Mouse (Mus musculus) kidney, embryonic 16.5 days (tissue): Measurements from ENCODE around the gene Akap2. TPM values are rescaled to one million over a fixed set of nuclear protein-coding genes. Genes with fewer than 3 reads are reported as not detected.

Experiments used
- ATAC-seq: fragments of 200-750 bp; cut with Nextera tagmentation; 2 replicates; pipeline ENCODE4 v1.8.0; 2017; ENCODE audit warnings: moderate TSS enrichment; ENCODE audit not compliant: low FRiP score, low TSS enrichment
- H3K27ac ChIP-seq: fragments of 300-500 bp; sonication (generic); 2 replicates; pipeline ENCODE4 v1.5.1; 2014; ENCODE audit warnings: low read length
- H3K27me3 ChIP-seq: fragments of 300-500 bp; sonication (generic); 2 replicates; pipeline ENCODE4 v1.6.1; 2014; ENCODE audit warnings: low read length, control low read depth, mixed read lengths; ENCODE audit not compliant: insufficient read depth
- H3K36me3 ChIP-seq: fragments of 300-500 bp; sonication (generic); 2 replicates; pipeline ENCODE4 v1.6.1; 2014; ENCODE audit warnings: low read length, control low read depth, mixed read lengths; ENCODE audit not compliant: insufficient read depth
- H3K4me1 ChIP-seq: fragments of 300-500 bp; sonication (generic); 2 replicates; pipeline ENCODE4 v1.6.1; 2014; ENCODE audit warnings: low read length, control low read depth, mixed read lengths; ENCODE audit not compliant: insufficient read depth
- H3K4me2 ChIP-seq: fragments of 300-500 bp; sonication (generic); replicated peaks from 2 replicates; pipeline ENCODE4 v1.6.1; 2014; ENCODE audit warnings: low read depth, low read length
- H3K4me3 ChIP-seq: fragments of 300-500 bp; sonication (generic); 2 replicates; pipeline ENCODE4 v1.5.1; 2014; ENCODE audit warnings: mild to moderate bottlenecking, low read length
- H3K9ac ChIP-seq: fragments of 300-500 bp; sonication (generic); replicated peaks from 2 replicates; pipeline ENCODE4 v1.6.1; 2014; ENCODE audit warnings: low read length
- H3K9me3 ChIP-seq: fragments of 300-500 bp; sonication (generic); 2 replicates; pipeline ENCODE4 v1.6.1; 2016; ENCODE audit warnings: low read length, control low read depth
- WGBS: fragments of 180-500 bp; shearing (Covaris S2); extraction: QIAGEN DNeasy Blood & Tissue Kit; methylation state at CpG from one replicate; pipeline ENCODE4 v1.1.7; 2014; 5-methylcytosine and 5-hydroxymethylcytosine counted together
- polyA plus RNA-seq: library from polyadenylated mRNA; unstranded; fragments of >200 nt; fragmentation: Nextera tagmentation; extraction: Ambion mirVana; gene quantifications from 2 replicates; pipeline ENCODE4 v1.2.1, GENCODE M21; 2015

Gene Akap2
- polyA plus RNA-seq, 1 experiment from 2014 or later = 28.4 TPM

GRCm38 (mm10) chr4:57743325-57743929, 26.0 kb downstream of the Akap2 start:
- H3K4me2 ChIP-seq = no peak overlapping the region
- H3K4me3 ChIP-seq = no peak overlapping the region
- WGBS = 30% methylated on average over 11 of the region's 11 CpGs
- no peak for ATAC-seq
- no peaks in the 10 kb centered on the region for H3K36me3 ChIP-seq
- 0 out of 2 replicates have a peak, but pooled peaks cover 3% of the 10 kb centered on the region for H3K4me1 ChIP-seq
- H3K9me3 ChIP-seq = 0 out of 2 replicates have a peak, but pooled peaks cover 3% of the 10 kb centered on the region
- H3K9ac ChIP-seq = no peak overlapping the region
- H3K27me3 ChIP-seq = no peaks in the 10 kb centered on the region
- H3K27ac ChIP-seq = no peak overlapping the region

DNA sequence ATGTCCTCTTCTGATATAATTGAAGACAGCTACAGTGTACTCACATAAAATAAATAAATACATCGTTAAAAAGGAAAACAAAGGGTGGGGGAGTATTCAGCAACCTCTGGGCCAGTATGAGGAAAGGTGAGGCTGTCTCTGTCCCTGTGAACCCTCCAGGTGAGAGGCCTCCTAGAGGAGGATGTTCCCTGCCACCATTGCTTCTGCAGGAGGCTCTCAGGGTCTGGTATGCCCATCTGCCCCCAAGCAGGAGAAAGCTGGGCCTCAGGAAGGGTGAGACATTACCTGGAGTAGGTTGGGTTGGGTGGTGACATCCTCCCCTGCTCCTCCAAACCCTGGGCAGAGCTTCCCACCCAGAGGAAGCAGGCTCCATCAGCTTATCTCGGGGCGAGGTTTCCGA, 33.2 kb downstream of the Akap2 start:
- ATAC-seq = 0 out of 2 replicates have a peak, but pooled peaks have one; percentile 23
- Histone ChIP-seq H3K9ac (no peak overlapping the region), H3K4me3 (no peak overlapping the region), H3K4me2 (no peak overlapping the region), H3K4me1 (peaks cover 3% of the 10 kb centered on the region; the same call in 1 of the 2 replicates), H3K36me3 (no peaks in the 10 kb centered on the region), H3K27ac (no peak overlapping the region), H3K27me3 (no peaks in the 10 kb centered on the region), H3K9me3 (0 out of 2 replicates have a peak, but pooled peaks cover under 1% of the 10 kb centered on the region)
- WGBS = 43% methylated on average over 4 of the region's 4 CpGs

- 0 out of 2 replicates have a peak, but pooled peaks have one; percentile 46 for ATAC-seq
- Histone ChIP-seq H3K9ac (no peak overlapping the region), H3K4me1 (peaks cover 3% of the 10 kb centered on the region; the same call in 1 of the 2 replicates), H3K27ac (no peak overlapping the region), H3K4me2 (no peak overlapping the region), H3K36me3 (no peaks in the 10 kb centered on the region), H3K9me3 (no peaks in the 10 kb centered on the region), H3K27me3 (no peaks in the 10 kb centered on the region), H3K4me3 (no peak overlapping the region)
- WGBS = 35% methylated on average over 4 of the region's 4 CpGs
These were observed 33.6 kb downstream of the Akap2 start for GRCm38 (mm10) chr4:57751054-57751453.

DNA sequence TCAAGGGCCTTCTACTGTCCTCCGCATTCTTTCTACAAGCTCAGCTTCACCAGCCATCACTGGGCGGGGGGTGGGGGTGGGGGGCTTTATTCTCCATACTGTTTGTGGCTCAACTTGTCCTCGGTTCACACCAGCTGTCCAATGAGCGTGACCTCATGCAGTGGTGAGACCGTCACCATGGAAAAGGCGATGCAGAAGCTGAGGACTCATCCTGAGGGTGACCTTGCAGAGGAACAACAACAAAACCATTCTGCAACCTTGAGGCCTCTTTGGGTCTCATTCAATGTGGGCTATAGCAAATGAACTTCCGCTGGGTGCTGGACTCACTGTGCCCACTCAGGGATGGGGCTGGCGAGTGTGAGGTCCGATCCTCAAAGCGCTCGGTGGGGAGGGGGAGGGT, 34.1 kb downstream of the Akap2 start:
- 75% methylated on average over 11 of the region's 11 CpGs for whole genome bisulfite sequencing
- Histone ChIP-seq H3K27me3 (no peaks in the 10 kb centered on the region), H3K9me3 (no peaks in the 10 kb centered on the region), H3K9ac (no peak overlapping the region), H3K4me1 (peaks cover 3% of the 10 kb centered on the region; the same call in 1 of the 2 replicates), H3K36me3 (no peaks in the 10 kb centered on the region), H3K27ac (no peak overlapping the region), H3K4me2 (no peak overlapping the region), H3K4me3 (no peak overlapping the region)
- ATAC-seq = no peak

GRCm38 (mm10) chr4:57755085-57755484, 37.6 kb downstream of the Akap2 start:
- 64% methylated on average over 11 of the region's 11 CpGs for WGBS
- H3K4me1 ChIP-seq = peaks cover 10% of the 10 kb centered on the region

DNA sequence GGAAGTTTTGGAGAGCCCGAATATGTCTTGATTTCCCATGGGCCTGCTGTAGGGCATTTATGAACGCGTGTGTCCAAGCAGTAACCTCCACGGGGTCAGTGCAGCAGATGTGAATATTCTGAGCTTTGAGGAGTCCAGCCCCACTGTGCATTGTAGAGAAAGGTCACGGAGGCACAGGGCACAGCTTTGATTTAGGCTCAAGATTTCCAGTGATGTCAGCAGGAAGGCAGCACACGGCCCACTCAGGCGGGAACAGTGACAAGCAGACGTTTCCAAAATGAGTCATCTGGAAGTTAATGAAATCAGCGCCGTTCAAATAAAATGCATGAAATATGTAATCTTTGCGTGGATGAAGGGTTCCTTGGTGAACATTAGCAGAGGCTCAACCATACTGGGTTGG, 40.5 kb downstream of the Akap2 start:
- Histone ChIP-seq H3K4me3 (no peak overlapping the region), H3K9ac (no peak overlapping the region), H3K36me3 (no peaks in the 10 kb centered on the region), H3K27ac (peak overlapping the region; percentile 52; the same call in 1 of the 2 replicates), H3K4me1 (peaks cover 6% of the 10 kb centered on the region; the same call in 1 of the 2 replicates), H3K27me3 (no peaks in the 10 kb centered on the region), H3K9me3 (no peaks in the 10 kb centered on the region), H3K4me2 (no peak overlapping the region)
- no peak for ATAC-seq
- 49% methylated on average over 11 of the region's 11 CpGs for WGBS

More at GRCm38 (mm10) chr4:57755085-57755484, 37.6 kb downstream of the Akap2 start:
- Histone ChIP-seq H3K4me3 (no peak overlapping the region), H3K27ac (no peak overlapping the region), H3K36me3 (no peaks in the 10 kb centered on the region), H3K9me3 (no peaks in the 10 kb centered on the region), H3K27me3 (no peaks in the 10 kb centered on the region), H3K9ac (no peak overlapping the region), H3K4me2 (no peak overlapping the region)
- no peak for ATAC-seq

GRCm38 (mm10) chr4:57762424-57762823, 45.0 kb downstream of the Akap2 start:
- no peaks in the 10 kb centered on the region for H3K27me3 ChIP-seq
- peaks cover 26% of the 10 kb centered on the region; the same call in 1 of the 2 replicates for H3K4me1 ChIP-seq
- H3K4me3 ChIP-seq = no peak overlapping the region
- no peak for ATAC-seq
- no peaks in the 10 kb centered on the region for H3K9me3 ChIP-seq
- 61% methylated on average over 7 of the region's 7 CpGs for WGBS
- no peak overlapping the region for H3K9ac ChIP-seq
- no peaks in the 10 kb centered on the region for H3K36me3 ChIP-seq
- H3K27ac ChIP-seq = 0 out of 2 replicates have a peak overlapping the region, but pooled peaks have one; percentile 15
- no peak overlapping the region for H3K4me2 ChIP-seq

DNA sequence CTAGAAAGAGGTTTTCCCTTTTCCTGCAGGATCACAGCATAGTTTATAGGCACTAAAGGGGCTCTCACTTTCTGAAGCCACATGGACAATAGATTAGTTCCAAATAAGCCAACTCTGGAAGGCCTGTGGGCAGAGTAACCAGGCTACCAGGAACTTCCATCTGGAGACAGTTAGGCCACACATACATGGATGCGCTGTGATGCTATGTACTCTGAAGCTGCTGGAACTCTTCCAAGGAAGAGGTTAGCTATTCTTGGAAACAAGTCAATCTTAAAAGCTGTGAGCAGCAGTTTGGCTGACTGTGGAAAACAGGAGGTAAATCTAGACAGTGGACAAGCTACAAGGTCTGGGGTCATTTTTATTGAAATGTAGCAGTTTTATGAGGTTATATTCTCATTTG, 46.9 kb downstream of the Akap2 start:
- H3K27ac ChIP-seq = peak overlapping the region; percentile 83; the same call in 1 of the 2 replicates
- ATAC-seq = peak; percentile 85
- WGBS = 52% methylated on average over 1 of the region's 1 CpGs

GRCm38 (mm10) chr4:57764926-57765325, 47.5 kb downstream of the Akap2 start:
- Histone ChIP-seq H3K27me3 (no peaks in the 10 kb centered on the region), H3K4me1 (peaks cover 26% of the 10 kb centered on the region), H3K9ac (no peak overlapping the region), H3K27ac (peak overlapping the region; percentile 83), H3K36me3 (no peaks in the 10 kb centered on the region), H3K4me3 (no peak overlapping the region), H3K4me2 (no peak overlapping the region), H3K9me3 (no peaks in the 10 kb centered on the region)
- WGBS = 62% methylated on average over 1 of the region's 1 CpGs
- ATAC-seq = peak; percentile 72; the same call in 1 of the 2 replicates

More for the DNA sequence above, 46.9 kb downstream of the Akap2 start:
- Histone ChIP-seq H3K27me3 (no peaks in the 10 kb centered on the region), H3K36me3 (no peaks in the 10 kb centered on the region), H3K4me1 (peaks cover 26% of the 10 kb centered on the region), H3K9me3 (no peaks in the 10 kb centered on the region), H3K4me3 (no peak overlapping the region), H3K9ac (no peak overlapping the region), H3K4me2 (no peak overlapping the region)

GRCm38 (mm10) chr4:57765806-57766205, 48.3 kb downstream of the Akap2 start:
- no peak overlapping the region for H3K9ac ChIP-seq
- whole genome bisulfite sequencing = 35% methylated on average over 4 of the region's 4 CpGs
- peaks cover 26% of the 10 kb centered on the region for H3K4me1 ChIP-seq
- no peak for ATAC-seq
- H3K36me3 ChIP-seq = no peaks in the 10 kb centered on the region
- H3K4me3 ChIP-seq = no peak overlapping the region
- no peaks in the 10 kb centered on the region for H3K27me3 ChIP-seq
- no peak overlapping the region for H3K4me2 ChIP-seq
- no peaks in the 10 kb centered on the region for H3K9me3 ChIP-seq
- H3K27ac ChIP-seq = peak overlapping the region; percentile 16; the same call in 1 of the 2 replicates
